In genomic region chr1:72492666-72493065, GRCm38 (mm10) we compare ENCODE assay signal across 24 mouse cellular contexts. TPM values are rescaled to one million over a fixed set of nuclear protein-coding genes. Genes with fewer than 3 reads are reported as not detected.
DNase-seq lines count a peak whose midpoint lies in the region; TF ChIP-seq lines count a peak whose summit lies in the region.
"Had no signal": no experiment of that assay in that cellular context is flagged by ENCODE, and none has a peak within 500 bp of the region (broad histone marks: within the 10 kb centered on the region; RNA-seq: fewer than 3 reads in every experiment).

No protein-coding gene starts in this region.

- no peak for TF ChIP-seq CTCF in brain, embryonic 14.5 days (IDR thresholded peaks at IDR 0.05; ENCODE audit: borderline replicate concordance, extremely low read depth, insufficient read depth, insufficient read length)

- DNase-seq in frontal cortex, adult 2 months (ENCODE audit: extremely low spot score in 1 of 2, low spot score in 1 of 2) = peak; percentile 28 to 61
- DNase-seq in frontal cortex, postnatal 14 days (ENCODE audit: low spot score in 2 of 2) = no peak
- DNase-seq in layer of hippocampus, adult 8-10 months (ENCODE audit: low spot score in 2 of 2) = peak; percentile 28 to 48
- DNase-seq in layer of hippocampus, postnatal 25 days (ENCODE audit: extremely low spot score in 1 of 2, low spot score in 1 of 2) = no peak
- peak; percentile 69 for DNase-seq in brain, embryonic 14.5 days (ENCODE audit: low read depth)
- DNase-seq in layer of hippocampus, adult 9-11 months = peak; percentile 63
- no peak for DNase-seq in embryo, embryonic 10.5 days (ENCODE audit: low spot score)
- DNase-seq in ovary, adult 18-20 months (ENCODE audit: low spot score) = no peak
- DNase-seq: adrenal gland, adult 2 months; cerebellum, adult 2 months; cerebellum, postnatal 36 days; kidney, postnatal 25 days; lung, postnatal 4 days; midbrain, embryonic 14.5 days; spleen, adult 18-20 months had no signal

- TF ChIP-seq POLR2A in brain, embryonic 14.5 days (IDR thresholded peaks at IDR 0.05; ENCODE audit: borderline replicate concordance, extremely low read depth, insufficient read depth, insufficient read length, poor library complexity, severe bottlenecking) = no peak

RNA-seq across cellular contexts. Expression of gene March4, which starts 44.1 kb away (rescaled TPM):
- 9.5 and 10.1 TPM in 2 replicates for polyA plus RNA-seq in frontal cortex, adult 2 months (2012; rRNA removed)
- total RNA-seq in layer of hippocampus, adult 8-10 months (2022) = 10 to 100 TPM; 14.1 to 16.4 (median 15.1) TPM
- 10 to 100 TPM; 20.7 to 21.7 TPM for total RNA-seq in layer of hippocampus, postnatal 25 days (2021)
- 4.6 and 17.0 TPM in 2 replicates for polyA plus RNA-seq in brain, embryonic 14.5 days (2012; rRNA removed)
- total RNA-seq: hematopoietic stem cell, adult 5-6 weeks; liver, adult 2 months; megakaryocyte-erythroid progenitor cell, adult 5-6 weeks; MEL had no signal
- polyA plus RNA-seq: heart, embryonic 10.5 days; heart, embryonic 16.5 days; kidney, embryonic 14.5 days; limb, embryonic 11.5 days; liver, adult 2 months; liver, embryonic 16.5 days had no signal

Comparison
In these comparisons a context has a peak if more than half of its experiments do, and no peak if none do; other contexts are left out.
1. DNase-seq: peak in frontal cortex, adult 2 months (2 of 2), layer of hippocampus, adult 8-10 months (2 of 2), brain, embryonic 14.5 days (single experiment) and layer of hippocampus, adult 9-11 months (single experiment); none in frontal cortex, postnatal 14 days (0 of 2), layer of hippocampus, postnatal 25 days (0 of 2), embryo, embryonic 10.5 days (single experiment) and ovary, adult 18-20 months (single experiment).